In the genomic region with DNA sequence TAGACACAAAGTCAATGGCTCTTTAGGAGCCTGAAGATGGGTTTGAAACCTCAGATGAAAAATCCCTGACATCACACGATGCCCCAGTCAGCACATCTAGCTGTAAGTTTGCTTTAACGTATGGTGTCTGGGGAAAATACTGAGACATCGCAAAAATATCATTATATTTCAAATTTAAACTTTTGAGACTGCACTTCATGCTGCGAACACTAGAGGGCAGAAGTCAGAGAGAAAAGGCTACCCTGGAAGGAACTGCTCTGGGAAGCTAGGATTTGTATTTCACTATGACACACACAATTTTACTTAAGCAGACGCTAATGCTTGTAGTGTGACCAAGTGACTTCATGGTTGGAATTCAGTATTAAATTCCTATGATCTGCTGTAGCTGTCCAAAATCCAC, we compare ENCODE assay signal across 9 mouse cellular contexts. TPM values are rescaled to one million over a fixed set of nuclear protein-coding genes. Genes with fewer than 3 reads are reported as not detected.
A peak's percentile ranks its signal among the peaks of the same experiment; 100 is the strongest.
DNase-seq lines count a peak whose midpoint lies in the region; ATAC-seq and TF ChIP-seq lines count a peak whose summit lies in the region.
"Had no signal": no experiment of that assay in that cellular context is flagged by ENCODE, and none has a peak within 500 bp of the region (broad histone marks: within the 10 kb centered on the region; RNA-seq: fewer than 3 reads in every experiment).

No protein-coding gene starts in this region.

- H3K4me1 ChIP-seq in forebrain, postnatal 0 days (ENCODE audit: insufficient read depth) = no peaks in the 10 kb centered on the region
- H3K4me1 ChIP-seq in forebrain, embryonic 12.5 days = peaks cover 6% of the 10 kb centered on the region; the same call in 1 of the 2 replicates
- H3K4me1 ChIP-seq in midbrain, embryonic 14.5 days (ENCODE audit: control insufficient read depth, insufficient read depth, low read length) = no peaks in the 10 kb centered on the region
- peaks cover under 1% of the 10 kb centered on the region; the same call in 1 of the 2 replicates for H3K4me1 ChIP-seq in midbrain, embryonic 10.5 days
- peaks cover 5% of the 10 kb centered on the region; the same call in 1 of the 2 replicates for H3K4me1 ChIP-seq in brown adipose tissue, adult 24 weeks (ENCODE audit: control insufficient read depth, insufficient read depth, insufficient read length, low read length)

- WGBS in forebrain, postnatal 0 days = 21% methylated on average over 5 of the region's 5 CpGs
- WGBS in forebrain, embryonic 12.5 days = 20% methylated on average over 5 of the region's 5 CpGs
- WGBS in midbrain, embryonic 14.5 days = 29% methylated on average over 5 of the region's 5 CpGs
- 38% methylated on average over 5 of the region's 5 CpGs for WGBS in midbrain, embryonic 10.5 days

- 0 out of 2 replicates have a peak, but pooled peaks have one; percentile 28 for ATAC-seq in forebrain, postnatal 0 days
- no peak for ATAC-seq in forebrain, embryonic 12.5 days (ENCODE audit: low FRiP score)
- ATAC-seq in midbrain, embryonic 14.5 days (ENCODE audit: low FRiP score, low TSS enrichment) = no peak

- H3K27me3 ChIP-seq in forebrain, postnatal 0 days (ENCODE audit: insufficient read depth, low read length) = 0 out of 2 replicates have a peak, but pooled peaks cover 9% of the 10 kb centered on the region
- peaks cover 44% of the 10 kb centered on the region for H3K27me3 ChIP-seq in forebrain, embryonic 12.5 days
- no peaks in the 10 kb centered on the region for H3K27me3 ChIP-seq in midbrain, embryonic 14.5 days (ENCODE audit: control insufficient read depth, insufficient read depth, low read length)
- peaks cover 2% of the 10 kb centered on the region; the same call in 1 of the 2 replicates for H3K27me3 ChIP-seq in midbrain, embryonic 10.5 days (ENCODE audit: low read depth, poor library complexity, severe bottlenecking)
- H3K27me3 ChIP-seq: hindbrain, embryonic 15.5 days had no signal

- H3K36me3 ChIP-seq in forebrain, postnatal 0 days (ENCODE audit: insufficient read depth) = no peaks in the 10 kb centered on the region
- H3K36me3 ChIP-seq in forebrain, embryonic 12.5 days (replicated peaks) = no peaks in the 10 kb centered on the region
- H3K36me3 ChIP-seq in midbrain, embryonic 14.5 days (ENCODE audit: control insufficient read depth, insufficient read depth, low read length) = no peaks in the 10 kb centered on the region
- no peaks in the 10 kb centered on the region for H3K36me3 ChIP-seq in midbrain, embryonic 10.5 days
- H3K36me3 ChIP-seq: hindbrain, embryonic 15.5 days had no signal

- H3K4me2 ChIP-seq in forebrain, postnatal 0 days (ENCODE audit: low read depth) = no peak overlapping the region
- H3K4me2 ChIP-seq in forebrain, embryonic 12.5 days = no peak overlapping the region
- H3K4me2 ChIP-seq in midbrain, embryonic 14.5 days (ENCODE audit: low read length) = no peak overlapping the region
- H3K4me2 ChIP-seq: hindbrain, embryonic 15.5 days had no signal

- H3K4me3 ChIP-seq in forebrain, postnatal 0 days (ENCODE audit: low read depth, low read length) = no peak overlapping the region
- H3K4me3 ChIP-seq in forebrain, embryonic 12.5 days (replicated peaks) = no peak overlapping the region
- no peak overlapping the region for H3K4me3 ChIP-seq in midbrain, embryonic 14.5 days (replicated peaks; ENCODE audit: low read depth, low read length)
- no peak overlapping the region for H3K4me3 ChIP-seq in midbrain, embryonic 10.5 days
- H3K4me3 ChIP-seq in brown adipose tissue, adult 24 weeks (ENCODE audit: insufficient read depth, low read depth, low read length) = no peak overlapping the region
- H3K4me3 ChIP-seq: hindbrain, embryonic 15.5 days had no signal

- no peak overlapping the region for H3K9ac ChIP-seq in forebrain, postnatal 0 days
- no peak overlapping the region for H3K9ac ChIP-seq in forebrain, embryonic 12.5 days
- no peak overlapping the region for H3K9ac ChIP-seq in midbrain, embryonic 14.5 days (replicated peaks; ENCODE audit: low read length)
- H3K9ac ChIP-seq: hindbrain, embryonic 15.5 days had no signal

- peak; percentile 83 for TF ChIP-seq CTCF in forebrain, postnatal 0 days (IDR thresholded peaks at IDR 0.05; ENCODE audit: low read depth)

- H3K9me3 ChIP-seq in forebrain, postnatal 0 days (ENCODE audit: low read length) = no peaks in the 10 kb centered on the region
- H3K9me3 ChIP-seq in forebrain, embryonic 12.5 days = no peaks in the 10 kb centered on the region
- no peaks in the 10 kb centered on the region for H3K9me3 ChIP-seq in midbrain, embryonic 14.5 days (ENCODE audit: control insufficient read depth, low read length)
- H3K9me3 ChIP-seq in midbrain, embryonic 10.5 days (replicated peaks) = no peaks in the 10 kb centered on the region
- H3K9me3 ChIP-seq: hindbrain, embryonic 15.5 days had no signal

- H3K27ac ChIP-seq in forebrain, postnatal 0 days (ENCODE audit: low read depth, low read length) = no peak overlapping the region
- H3K27ac ChIP-seq in forebrain, embryonic 12.5 days = no peak overlapping the region
- H3K27ac ChIP-seq in midbrain, embryonic 14.5 days (replicated peaks; ENCODE audit: low read depth, low read length) = no peak overlapping the region
- H3K27ac ChIP-seq in midbrain, embryonic 10.5 days (replicated peaks) = no peak overlapping the region
- H3K27ac ChIP-seq in brown adipose tissue, adult 24 weeks (replicated peaks; ENCODE audit: low read depth, low read length) = peak overlapping the region; percentile 62; the same call in 1 of the 2 replicates
- H3K27ac ChIP-seq: hindbrain, embryonic 15.5 days had no signal

- peak; percentile 69 for DNase-seq in forebrain, postnatal 0 days
- peak; percentile 76 for DNase-seq in midbrain, embryonic 14.5 days
- no peak for DNase-seq in midbrain, embryonic 10.5 days (ENCODE audit: low spot score)
- peak; percentile 50 to 55 for DNase-seq in kidney, postnatal 4 days
- DNase-seq in Muller cell, postnatal 12 days (ENCODE audit: inconsistent ontology term) = no peak
- DNase-seq in adrenal gland, adult 8-10 months = no peak

RNA-seq across cellular contexts. Expression of gene Itgb6, which starts 1.5 kb away (rescaled TPM):
- 0.43 TPM in 1 of 2 replicates, not detected in the other for total RNA-seq in forebrain, postnatal 0 days (2014; rRNA removed)
- not detected in 2 replicates for polyA plus RNA-seq in forebrain, postnatal 0 days (2015; fragmentation: Nextera tagmentation; extraction: Ambion mirVana)
- polyA plus RNA-seq in forebrain, embryonic 12.5 days (2016; fragmentation: Nextera tagmentation; extraction: Ambion mirVana) = 0.20 and 0.47 TPM in 2 replicates
- polyA plus RNA-seq in midbrain, embryonic 14.5 days (2014; fragmentation: Nextera tagmentation; extraction: Ambion mirVana) = not detected in 2 replicates
- polyA plus RNA-seq in midbrain, embryonic 10.5 days (2016; fragmentation: Nextera tagmentation; extraction: Ambion mirVana) = 0.36 and 0.51 TPM in 2 replicates
- 0.75 TPM in 1 of 2 replicates, not detected in the other for polyA plus RNA-seq in brown adipose tissue, adult 24 weeks (2012; ENCODE audit: insufficient read depth, insufficient read length, missing spikeins)
- not detected for total RNA-seq in adrenal gland, adult 8-10 months (2022)
- polyA plus RNA-seq: hindbrain, embryonic 15.5 days had no signal

Comparison
In these comparisons a context has a peak if more than half of its experiments do, and no peak if none do; other contexts are left out.
1. DNase-seq: peak in forebrain, postnatal 0 days (single experiment), midbrain, embryonic 14.5 days (single experiment) and kidney, postnatal 4 days (2 of 2); none in midbrain, embryonic 10.5 days (single experiment), Muller cell, postnatal 12 days (single experiment) and adrenal gland, adult 8-10 months (single experiment).